Mouse (Mus musculus) cortical plate, adult 2 months (tissue): ENCODE measurements around the gene Prdm8.

Experiments used
- CTCF ChIP-seq: fragments of 200-500 bp; IDR thresholded peaks from 2 replicates; pipeline ENCODE4 v1.5.1; 2011; ENCODE audit warnings: mild to moderate bottlenecking, control low read depth, low read length; ENCODE audit not compliant: insufficient read depth; ENCODE audit errors: extremely low read depth
- POLR2A ChIP-seq: fragments of 200-500 bp; IDR thresholded peaks from 2 replicates; pipeline ENCODE4 v1.6.1; 2011; ENCODE audit warnings: mild to moderate bottlenecking, low read length, control low read depth; ENCODE audit not compliant: insufficient read depth; ENCODE audit errors: extremely low read depth

DNA sequence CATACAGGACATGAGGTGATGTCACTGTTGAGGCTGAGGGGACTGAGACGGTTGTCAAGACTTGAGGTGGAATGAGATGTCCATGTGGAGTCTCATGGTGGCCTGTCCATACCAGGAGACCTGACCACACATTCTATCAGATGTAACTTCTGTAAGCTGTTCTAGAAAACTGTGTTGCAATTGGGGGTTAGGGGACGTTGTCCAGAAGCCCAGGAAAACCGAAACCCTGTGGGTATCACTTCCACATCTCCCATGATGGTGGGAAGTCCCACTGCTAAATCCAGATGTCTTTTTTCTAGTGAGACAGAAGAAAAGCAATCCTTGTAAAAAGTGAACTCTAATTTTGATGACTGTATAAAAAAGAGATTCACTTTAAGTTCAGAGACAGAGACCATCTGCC lies 39.9 kb upstream of the Prdm8 start:
- TF ChIP-seq CTCF: no peak
- no peak for TF ChIP-seq POLR2A
